Mouse (Mus musculus): ENCODE results near the gene Lax1.

Gene Lax1

DNA sequence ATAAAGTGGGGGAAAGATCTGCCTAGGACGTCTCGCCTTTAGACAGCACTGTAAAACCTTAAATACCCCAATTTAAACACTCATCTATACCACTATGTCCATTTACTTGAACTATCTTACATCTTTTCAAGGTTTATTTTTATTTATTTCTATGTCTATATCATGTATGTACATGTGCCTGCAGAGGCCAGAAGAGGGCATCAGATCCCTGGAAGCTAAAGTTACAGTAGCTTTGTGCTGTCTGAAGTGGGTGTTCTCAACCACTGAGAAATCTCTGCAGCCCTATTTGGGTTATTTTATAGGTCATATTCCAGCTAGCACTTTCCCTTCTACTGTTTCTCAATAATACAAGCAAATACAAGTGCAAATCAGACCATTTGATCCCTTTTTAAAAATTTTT lies 57.7 kb downstream of the Lax1 start:
- no peak for DNase-seq (ENCODE audit: low spot score)
